Mouse (Mus musculus) skeletal muscle tissue, adult 2 months (tissue): ENCODE measurements around the gene Ypel4.

Experiments
- DNase-seq: peaks from one replicate; pipeline ENCODE4 v3.0.0-alpha.2; 2012; ENCODE audit warnings: low read depth, low spot score

Ypel4 gene

GRCm38 (mm10) chr2:84733579-84734300, at the start of gene Ypel4:
Gene Ypel4, plus strand, starts transcription at chr2:84734058.
- DNase-seq, result no peak

GRCm38 (mm10) chr2:84688080-84688844, 45.6 kb upstream of the Ypel4 start:
- DNase-seq, result no peak

GRCm38 (mm10) chr2:84690050-84690449, 43.8 kb upstream of the Ypel4 start:
- DNase-seq, result no peak

GRCm38 (mm10) chr2:84695007-84695695, 38.7 kb upstream of the Ypel4 start:
- DNase-seq, result no peak

DNA sequence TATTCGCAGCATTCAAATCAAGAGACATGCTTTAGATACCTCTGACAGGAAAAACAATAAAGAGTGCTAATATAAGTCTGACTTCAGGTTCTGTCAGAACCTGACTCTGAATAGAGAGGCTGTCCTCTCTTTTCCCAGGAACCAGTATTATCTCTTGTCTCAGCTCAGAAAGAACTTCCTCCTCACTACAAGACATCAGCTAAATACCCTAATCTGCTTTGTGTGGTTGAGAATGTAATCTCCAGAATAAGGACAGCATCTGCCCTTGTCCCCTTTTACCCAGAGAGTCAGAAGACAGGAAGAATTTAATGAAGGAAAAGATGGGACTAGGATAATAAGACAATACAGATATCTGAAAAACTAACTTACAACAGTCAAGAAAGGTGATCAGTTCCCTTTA, 30.4 kb upstream of the Ypel4 start:
- no peak for DNase-seq

DNA sequence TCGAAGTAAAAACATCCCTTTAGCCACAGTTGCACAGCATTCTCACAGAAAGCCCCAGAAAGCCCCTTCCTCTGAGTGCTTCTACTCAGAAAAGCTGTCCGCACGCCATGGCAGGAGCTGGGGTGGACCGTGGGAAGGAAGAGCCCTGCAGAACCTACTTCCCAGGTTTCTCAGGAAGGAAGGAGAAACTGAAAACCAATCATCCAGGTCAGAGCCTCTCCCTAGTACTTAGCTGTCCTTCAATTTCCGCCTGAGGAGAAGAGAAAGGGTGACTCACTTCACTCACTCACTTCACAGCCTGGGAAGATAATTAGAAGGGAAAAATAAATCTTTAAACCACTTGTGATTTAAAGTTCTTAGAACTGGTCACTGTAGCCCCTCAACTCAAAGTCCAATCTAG, 29.5 kb upstream of the Ypel4 start:
- DNase-seq, result no peak

DNA sequence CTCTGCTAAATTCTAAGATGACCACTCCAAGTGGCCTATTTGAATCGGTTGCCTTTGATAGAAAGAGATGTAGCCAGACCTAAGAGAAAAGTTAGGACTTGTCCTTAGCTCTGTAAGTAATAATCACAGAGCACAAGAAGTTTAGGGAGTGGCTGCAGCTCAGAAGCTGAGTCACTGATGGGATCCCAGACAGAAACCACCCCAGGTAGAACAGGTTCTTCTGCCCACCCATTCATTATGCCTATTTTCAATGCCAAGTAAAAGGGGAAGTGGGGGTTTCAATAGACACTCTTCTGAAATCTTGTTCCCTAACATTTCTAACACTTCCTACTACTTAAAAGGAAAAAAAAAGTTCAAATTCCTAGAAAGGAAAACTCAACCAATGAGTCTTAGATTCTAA, 28.6 kb upstream of the Ypel4 start:
- no peak for DNase-seq

- DNase-seq, result no peak
These were observed 26.3 kb upstream of the Ypel4 start for GRCm38 (mm10) chr2:84707523-84707922.

DNA sequence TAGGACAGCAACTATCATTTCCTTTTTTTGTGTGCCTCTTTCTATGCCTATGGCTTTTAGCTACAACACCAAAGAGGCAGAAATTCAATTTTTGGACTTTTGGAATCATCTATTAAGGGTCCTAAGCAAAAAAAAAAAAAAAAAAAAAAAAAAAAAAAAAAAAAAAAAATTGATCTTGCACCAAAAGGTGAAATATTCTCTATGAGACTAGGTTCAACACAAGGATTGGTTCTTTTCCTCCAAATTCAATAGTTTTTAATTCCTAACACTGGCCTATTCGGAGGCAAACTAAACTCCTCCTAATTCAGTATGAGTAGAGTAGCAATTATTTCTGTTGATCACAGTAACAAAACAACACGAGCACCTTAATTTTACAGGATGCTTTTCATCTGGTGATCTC, 22.0 kb upstream of the Ypel4 start:
- DNase-seq, result no peak

DNA sequence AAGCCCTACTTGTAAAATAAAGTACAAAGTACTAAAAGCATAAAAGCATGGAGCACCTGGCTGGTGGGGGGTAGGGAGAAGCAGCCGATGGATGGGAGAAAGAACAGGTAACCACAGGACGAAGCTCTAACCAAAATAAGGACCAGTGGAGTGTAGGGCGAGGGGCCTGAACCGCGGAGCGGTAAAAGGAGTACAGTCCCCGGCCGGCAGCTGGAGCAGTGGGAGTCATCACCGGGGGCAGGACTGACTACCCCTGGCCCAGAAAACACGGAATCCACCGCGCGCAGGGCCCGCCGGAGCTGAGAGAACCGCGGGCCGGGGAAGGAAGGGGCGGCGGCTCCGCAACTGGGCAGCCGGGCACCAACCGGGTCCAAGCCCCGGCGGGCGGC, 19.4 kb upstream of the Ypel4 start:
- no peak for DNase-seq

DNA sequence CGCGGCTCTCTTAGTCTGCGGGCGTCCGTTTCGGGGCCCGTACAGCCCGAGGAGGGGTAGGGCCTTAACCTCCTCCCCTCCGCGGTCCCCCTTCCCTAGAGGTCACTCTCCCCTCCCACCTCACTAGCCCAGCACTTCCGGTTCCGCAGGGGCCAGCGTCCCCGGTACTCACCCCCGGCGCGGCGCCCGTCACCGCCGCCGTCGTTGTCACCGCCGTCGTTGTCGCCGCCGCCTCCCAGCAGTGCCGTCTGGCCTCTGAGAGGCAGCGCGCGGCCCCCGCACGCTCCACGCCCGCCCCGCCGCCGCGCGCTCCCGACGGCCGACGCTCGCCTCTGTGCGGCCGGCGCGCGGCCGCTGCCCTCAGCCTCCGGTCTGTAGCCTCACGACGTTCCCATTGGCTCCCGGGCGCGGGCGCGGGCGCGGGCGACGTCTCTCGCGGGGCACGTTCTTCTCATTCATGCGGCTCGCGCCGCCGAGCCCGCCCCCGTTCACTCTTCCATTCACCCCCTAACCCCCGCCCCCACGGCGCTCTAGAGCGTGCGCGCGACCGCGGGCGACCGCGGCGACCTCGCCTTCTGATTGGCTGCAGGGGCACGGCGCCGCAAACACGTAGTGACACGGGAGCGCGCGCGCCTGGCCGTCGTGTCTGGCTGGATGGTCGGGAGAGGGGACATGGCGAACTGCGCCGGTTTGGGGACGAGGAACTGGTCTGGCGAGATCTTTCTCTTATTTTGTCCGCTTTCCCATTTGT, 18.9 kb upstream of the Ypel4 start, which contains the start of gene Zdhhc5:
TSS of gene Zdhhc5 (minus strand) at position 370 of the 751 bp plus-strand sequence.
- DNase-seq, result peak; percentile 98

- peak; percentile 98 for DNase-seq
These were observed 18.1 kb upstream of the Ypel4 start for GRCm38 (mm10) chr2:84715562-84716361.

GRCm38 (mm10) chr2:84716423-84717355, 17.2 kb upstream of the Ypel4 start:
- no peak for DNase-seq

GRCm38 (mm10) chr2:84717357-84717756, 16.5 kb upstream of the Ypel4 start:
- DNase-seq, result no peak

DNA sequence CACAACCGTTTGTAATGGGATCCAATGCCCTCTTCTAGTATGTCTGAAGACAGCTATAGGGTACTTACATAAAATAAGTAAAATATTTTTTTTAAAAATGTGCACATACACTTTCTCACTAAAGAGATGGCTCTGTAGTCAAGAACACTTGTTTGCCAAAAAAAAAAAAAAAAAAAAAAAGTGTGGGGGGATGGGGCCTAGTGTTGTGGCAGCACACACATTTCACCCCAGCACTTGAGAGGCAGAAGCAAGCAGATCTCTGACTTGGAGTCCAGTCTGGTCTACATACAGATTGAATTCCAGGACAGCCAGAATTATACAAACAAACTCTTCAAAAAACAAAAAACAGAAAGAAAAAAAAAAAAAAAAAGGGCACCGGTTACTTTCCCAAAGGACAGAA, 13.1 kb upstream of the Ypel4 start:
- DNase-seq, result no peak

- DNase-seq, result no peak
These were observed 12.7 kb upstream of the Ypel4 start for GRCm38 (mm10) chr2:84721182-84721581.

DNA sequence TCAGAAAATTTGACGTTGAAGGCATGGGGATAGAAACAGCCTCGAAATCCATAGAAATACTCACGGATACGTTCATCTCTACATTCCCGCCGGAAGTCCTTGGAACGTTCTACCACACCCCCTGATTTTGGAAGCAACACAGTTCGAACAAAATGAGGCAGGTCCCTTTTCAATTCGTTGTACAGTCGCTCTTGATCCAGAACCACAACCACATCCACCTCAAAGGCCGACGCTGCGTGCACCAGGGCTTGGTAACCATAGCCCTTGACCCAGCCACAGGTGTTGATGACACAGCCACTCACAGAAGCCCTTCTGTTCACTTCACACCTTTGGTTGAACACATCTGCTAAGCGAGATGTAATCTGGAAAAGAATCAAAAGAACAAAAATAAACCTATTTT, 10.0 kb upstream of the Ypel4 start:
- DNase-seq, result no peak

- DNase-seq, result no peak
These were observed 8.1 kb upstream of the Ypel4 start for GRCm38 (mm10) chr2:84725770-84726169.

DNA sequence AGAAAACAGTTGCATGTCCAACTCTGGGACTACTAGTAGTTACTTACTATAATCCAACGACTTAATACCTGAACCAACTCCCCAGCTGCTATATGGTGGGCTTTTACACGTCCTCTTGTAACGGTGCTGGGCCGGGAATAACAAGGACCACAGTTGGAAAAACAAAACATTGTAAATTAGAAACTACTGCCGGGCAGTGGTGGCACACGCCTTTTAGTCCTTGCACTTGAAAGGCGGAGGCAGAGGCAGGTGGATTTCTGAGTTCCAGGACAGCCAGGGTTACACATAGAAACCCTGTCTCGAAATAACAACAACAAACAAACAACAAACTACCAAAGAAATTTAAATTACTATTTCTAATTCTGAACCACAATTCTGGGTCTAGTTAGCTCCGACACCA, 7.1 kb upstream of the Ypel4 start:
- DNase-seq, result no peak
